Mouse (Mus musculus): ENCODE data around the gene Gm43517. TPM values are rescaled to one million over a fixed set of nuclear protein-coding genes. Genes with fewer than 3 reads are reported as not detected.

The Gm43517 gene
- polyA plus RNA-seq, 1 experiment from 2014 or later: not detected

DNA sequence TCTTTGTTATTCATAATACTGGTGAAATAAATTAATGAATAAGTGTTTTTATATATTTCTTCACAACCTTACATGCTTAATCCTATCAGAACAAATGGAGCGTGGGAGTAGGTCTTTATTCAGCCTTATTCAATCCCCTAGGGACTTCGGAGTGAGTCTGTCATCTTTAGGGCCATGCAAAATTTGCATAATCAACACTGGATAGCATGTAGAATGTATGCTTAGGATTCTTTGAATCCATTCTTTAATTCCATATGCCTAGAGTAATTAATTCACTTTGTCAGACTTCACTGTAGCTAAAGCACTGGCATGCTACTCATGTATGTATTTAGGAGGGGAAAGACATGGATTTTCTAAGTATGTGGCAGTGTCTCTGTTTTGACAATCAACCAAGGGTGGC is 24.9 kb downstream of the Gm43517 start:
- Histone ChIP-seq H3K4me1 (replicated peaks; ENCODE audit: control insufficient read depth, insufficient read depth, low read length) (no peaks in the 10 kb centered on the region), H3K4me3 (ENCODE audit: low read depth, low read length) (no peak overlapping the region), H3K27ac (ENCODE audit: low read depth) (no peak overlapping the region), H3K27me3 (replicated peaks; ENCODE audit: control insufficient read depth, insufficient read depth, low read length) (peaks cover 9% of the 10 kb centered on the region), H3K9me3 (ENCODE audit: control insufficient read depth, low read length) (no peaks in the 10 kb centered on the region), H3K36me3 (ENCODE audit: control insufficient read depth, insufficient read depth, low read length) (no peaks in the 10 kb centered on the region), H3K9ac (ENCODE audit: low read length) (no peak overlapping the region), H3K4me2 (ENCODE audit: low read length) (no peak overlapping the region)
- no peak for ATAC-seq (replicated peaks; ENCODE audit: low FRiP score, low TSS enrichment, low read depth)
- no peak for DNase-seq (ENCODE audit: low spot score)
- 78% methylated on average over 2 of the region's 2 CpGs for WGBS

DNA sequence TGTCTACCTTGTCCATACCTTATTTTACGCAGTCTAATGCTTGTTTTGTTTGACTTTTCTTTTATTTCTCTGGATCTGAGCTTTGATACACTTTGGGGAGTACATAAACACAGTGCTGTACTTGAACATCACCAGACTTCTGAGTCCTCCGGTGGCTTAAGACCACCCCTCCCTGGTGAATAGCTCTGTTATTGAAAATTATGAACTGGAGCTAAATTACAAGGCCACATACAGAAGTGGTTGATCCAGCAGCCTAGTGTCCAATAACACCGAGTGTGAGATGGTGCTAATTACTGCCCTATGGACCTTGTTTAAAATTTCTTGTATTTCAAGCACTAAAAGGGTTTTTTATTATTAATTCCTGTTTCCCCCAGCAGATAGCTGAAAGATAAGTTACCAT is 33.0 kb downstream of the Gm43517 start:
- H3K4me1 ChIP-seq (replicated peaks; ENCODE audit: control insufficient read depth, insufficient read depth, low read length): no peaks in the 10 kb centered on the region
- H3K36me3 ChIP-seq (ENCODE audit: control insufficient read depth, insufficient read depth, low read length): no peaks in the 10 kb centered on the region
- no peak overlapping the region for H3K9ac ChIP-seq (ENCODE audit: low read length)
- H3K4me3 ChIP-seq (ENCODE audit: low read depth, low read length): no peak overlapping the region
- WGBS: 70% methylated on average over 3 of the region's 3 CpGs
- H3K4me2 ChIP-seq (ENCODE audit: low read length): no peak overlapping the region
- DNase-seq (ENCODE audit: low spot score): no peak
- no peak overlapping the region for H3K27ac ChIP-seq (ENCODE audit: low read depth)
- no peak for ATAC-seq (replicated peaks; ENCODE audit: low FRiP score, low TSS enrichment, low read depth)
- H3K9me3 ChIP-seq (ENCODE audit: control insufficient read depth, low read length): no peaks in the 10 kb centered on the region
- H3K27me3 ChIP-seq (replicated peaks; ENCODE audit: control insufficient read depth, insufficient read depth, low read length): no peaks in the 10 kb centered on the region

Other genes starting within 250 kb of the Gm43517 start
- not detected in 2 replicates for gene Foxg1, start 2.5 kb upstream of the Gm43517 start, polyA plus RNA-seq (2014; fragmentation: Nextera tagmentation; extraction: Ambion mirVana)

All from intestine, embryonic 14.5 days (tissue).